Mouse (Mus musculus) G1E (cell line): Measurements from ENCODE around the gene Tmem205.

Experiments
- CTCF ChIP-seq: IDR thresholded peaks from 2 replicates; pipeline ENCODE4 v1.5.1; 2012; ENCODE audit warnings: low read depth, low read length, inconsistent platforms, mixed read lengths
- GATA1 ChIP-seq: IDR thresholded peaks from 2 replicates; pipeline ENCODE4 v1.6.1; 2012; ENCODE audit warnings: borderline replicate concordance, low read length, inconsistent platforms, mixed read lengths

DNA sequence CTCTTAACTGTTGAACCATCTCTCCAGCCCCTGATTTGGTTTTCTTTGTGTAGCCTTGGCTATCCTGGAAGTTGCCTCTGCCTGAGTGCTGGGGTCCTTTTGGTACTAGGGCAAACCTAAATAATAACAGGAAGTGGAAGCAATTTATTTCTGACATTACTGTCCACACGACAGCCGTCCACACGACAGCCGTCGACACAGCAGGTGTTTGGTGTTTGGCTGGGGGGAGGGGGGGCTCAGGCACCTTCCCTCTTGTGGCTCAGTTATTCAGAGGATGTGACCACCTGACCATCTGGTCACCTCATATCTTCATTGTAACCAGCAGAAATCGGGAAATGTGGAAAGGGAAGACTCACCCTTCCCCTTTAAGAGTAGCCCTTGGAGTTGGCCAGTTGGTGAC is 41.5 kb upstream of the Tmem205 start:
- TF ChIP-seq CTCF (no peak), GATA1 (no peak)
